Mouse (Mus musculus): Measurements from ENCODE around the gene Dnase1.
"Not testable (repeated sequence)": the region's sequence is repeated elsewhere in the genome, so short reads cannot be mapped to it uniquely, and the experiment has no call there.

Dnase1 gene

GRCm38 (mm10) chr16:4045524-4045923 lies 8.8 kb downstream of the Dnase1 start:
- DNase-seq (ENCODE audit: low spot score), result no peak

GRCm38 (mm10) chr16:4052601-4053000 lies 15.9 kb downstream of the Dnase1 start:
- no peak for DNase-seq (ENCODE audit: low spot score)

DNA sequence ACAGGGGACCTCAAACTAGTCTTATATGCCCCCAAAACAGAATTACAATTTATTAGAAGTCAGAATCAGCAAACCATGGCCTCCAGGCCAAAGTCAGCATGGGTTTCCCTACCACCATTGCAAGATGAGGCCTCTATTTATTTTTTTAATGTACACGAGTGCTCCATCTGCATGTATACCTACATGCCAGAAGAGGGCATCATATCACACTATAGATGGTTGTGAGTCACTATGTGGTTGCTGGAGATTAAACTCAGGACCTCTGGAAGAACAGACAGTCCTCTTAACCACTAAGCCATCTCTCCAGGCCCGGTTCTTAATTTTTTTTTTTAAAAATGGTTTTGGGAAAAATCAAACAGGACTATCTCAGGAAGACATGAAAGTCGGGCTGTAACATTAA lies 17.1 kb downstream of the Dnase1 start:
- DNase-seq (ENCODE audit: low spot score), result no peak

- no peak for DNase-seq (ENCODE audit: low spot score)
Measured at GRCm38 (mm10) chr16:4064945-4065344, 28.2 kb downstream of the Dnase1 start.

DNA sequence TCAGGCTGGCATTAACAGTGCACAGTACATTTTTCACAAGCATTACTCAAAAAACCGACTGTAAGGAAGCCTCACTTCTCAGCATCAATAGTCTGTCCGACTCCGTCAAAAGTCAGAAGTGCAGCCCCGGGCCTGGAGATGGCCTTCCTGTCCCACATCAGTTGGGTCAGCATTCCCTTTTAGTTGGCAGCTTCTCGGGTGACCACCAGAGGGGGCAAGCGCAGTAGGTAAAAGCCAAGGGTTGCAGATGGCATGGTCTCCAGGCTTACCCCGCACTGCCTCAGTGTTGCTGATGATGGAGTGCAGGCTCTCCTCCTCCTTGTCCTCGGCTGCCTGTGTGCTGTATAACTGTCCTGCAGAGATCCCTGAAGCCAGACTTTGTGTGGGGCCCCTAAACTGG lies 31.8 kb downstream of the Dnase1 start:
- DNase-seq (ENCODE audit: low spot score), result no peak

DNA sequence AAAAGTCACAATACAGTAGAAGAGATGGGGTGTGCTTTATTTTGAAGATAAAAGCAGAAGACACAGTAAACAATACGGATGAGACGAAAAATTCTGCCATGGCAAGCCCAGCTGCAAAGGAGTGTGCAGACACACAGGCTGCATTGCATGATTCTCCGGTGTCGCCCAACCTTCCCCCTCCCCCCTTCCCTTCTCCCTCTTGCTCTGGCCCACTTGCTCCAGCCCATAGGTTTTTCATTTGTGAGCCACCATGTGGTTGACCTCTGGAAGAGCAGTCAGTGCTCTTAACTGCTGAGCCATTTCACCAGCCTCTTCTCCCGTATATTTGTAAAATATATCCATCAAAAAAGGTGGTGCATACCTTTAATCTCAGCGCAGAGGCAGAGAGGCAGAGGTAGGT lies 37.6 kb downstream of the Dnase1 start:
- DNase-seq (ENCODE audit: low spot score), result no peak

DNA sequence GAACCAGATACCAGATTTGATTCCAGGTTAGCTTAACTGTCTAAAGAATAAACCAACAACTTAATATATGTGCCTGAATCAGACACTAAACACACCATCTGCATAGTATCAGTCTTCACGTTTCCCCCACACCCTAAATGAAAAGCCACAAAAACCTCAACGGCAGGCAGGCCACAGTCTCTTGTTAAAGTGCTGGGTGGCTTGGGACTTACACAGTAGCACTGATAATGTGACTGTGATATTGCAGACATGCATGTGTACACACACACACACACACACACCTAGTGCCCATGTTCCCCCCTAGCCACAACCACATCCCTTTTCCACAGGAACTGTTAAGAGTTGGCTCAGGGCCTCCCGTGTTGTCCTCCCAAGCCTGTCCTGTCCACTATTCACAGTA lies 38.1 kb downstream of the Dnase1 start:
- no peak for DNase-seq (ENCODE audit: low spot score)

- DNase-seq (ENCODE audit: low spot score), result peak; percentile 90
Measured at GRCm38 (mm10) chr16:4077384-4078061, 40.8 kb downstream of the Dnase1 start, which contains the start of gene Trap1. Gene Trap1, minus strand, starts transcription at chr16:4077827.

DNA sequence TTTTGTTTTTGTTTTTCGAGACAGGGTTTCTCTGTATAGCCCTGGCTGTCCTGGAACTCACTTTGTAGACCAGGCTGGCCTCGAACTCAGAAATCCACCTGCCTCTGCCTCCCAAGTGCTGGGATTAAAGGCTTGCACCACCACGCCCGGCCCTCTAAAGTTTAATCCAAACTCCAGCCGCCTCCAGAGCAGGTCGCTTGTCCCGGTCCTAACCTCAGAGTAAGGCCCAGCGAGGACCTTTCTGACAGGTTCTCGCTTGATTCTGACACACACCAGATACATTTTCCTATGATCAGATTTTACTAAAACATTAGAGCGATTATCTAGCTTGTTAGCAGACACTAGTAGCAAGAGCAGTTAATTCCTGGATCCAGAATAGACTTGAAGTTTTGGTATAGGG lies 41.6 kb downstream of the Dnase1 start:
- not testable (repeated sequence) for DNase-seq (ENCODE audit: low spot score)

- DNase-seq (ENCODE audit: low spot score), result no peak
Measured at GRCm38 (mm10) chr16:4079656-4080055, 42.9 kb downstream of the Dnase1 start.

- not testable (repeated sequence) for DNase-seq (ENCODE audit: low spot score)
Measured at GRCm38 (mm10) chr16:4080419-4080818, 43.7 kb downstream of the Dnase1 start.

- no peak for DNase-seq (ENCODE audit: low spot score)
Measured at GRCm38 (mm10) chr16:4085051-4085450, 48.3 kb downstream of the Dnase1 start.

- DNase-seq (ENCODE audit: low spot score), result no peak
Measured at GRCm38 (mm10) chr16:4085851-4086387, 49.2 kb downstream of the Dnase1 start.

DNA sequence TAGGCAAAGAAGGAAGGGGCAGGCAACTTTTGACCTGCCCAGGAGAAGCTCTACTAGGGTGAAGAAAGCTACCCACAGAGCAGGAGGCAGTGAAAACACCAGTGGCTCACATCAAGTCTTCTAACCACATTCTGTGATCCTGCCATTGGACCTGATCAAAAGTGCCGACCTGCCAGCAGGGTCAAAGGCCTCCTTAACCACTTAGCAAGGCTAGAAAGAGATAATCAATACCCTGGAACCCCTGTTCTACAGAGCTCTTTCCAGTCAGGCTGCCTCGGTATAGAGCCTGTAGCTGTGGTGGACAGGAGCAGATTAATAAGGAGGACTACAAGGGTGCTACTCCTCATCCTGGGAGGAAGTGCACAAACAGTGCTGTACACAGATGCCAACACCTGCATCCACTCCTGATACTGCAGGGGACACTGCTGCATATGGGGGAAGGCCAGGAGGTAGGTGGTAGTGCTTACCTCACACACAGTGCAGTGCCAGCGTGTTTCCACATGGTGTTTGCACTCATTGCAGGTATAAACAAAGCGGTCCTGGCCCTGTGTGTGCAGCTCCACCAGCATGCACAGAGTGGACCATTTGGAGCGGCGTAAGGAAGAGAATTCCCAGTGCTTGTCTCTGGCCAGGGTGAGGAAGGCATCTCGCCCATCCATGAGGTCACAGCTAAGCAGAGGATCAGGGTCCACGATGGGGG lies 50.6 kb downstream of the Dnase1 start:
- DNase-seq (ENCODE audit: low spot score), result no peak
